Mouse (Mus musculus) ES-Bruce4 (cell line): ENCODE measurements around the gene Epha7. TPM values are rescaled to one million over a fixed set of nuclear protein-coding genes. Genes with fewer than 3 reads are reported as not detected.

ENCODE experiments used
- H3K27ac ChIP-seq: 2 replicates; pipeline ENCODE4 v1.5.1; 2012; ENCODE audit warnings: low read length, inconsistent platforms; ENCODE audit not compliant: insufficient read depth
- H3K27me3 ChIP-seq: 2 replicates; pipeline ENCODE4 v1.6.1; 2012; ENCODE audit warnings: mild to moderate bottlenecking, low read length, inconsistent platforms; ENCODE audit not compliant: control insufficient read depth, poor library complexity, insufficient read depth, severe bottlenecking
- H3K36me3 ChIP-seq: 2 replicates; pipeline ENCODE4 v1.6.1; 2012; ENCODE audit warnings: inconsistent platforms, mild to moderate bottlenecking, low read length, moderate library complexity; ENCODE audit not compliant: control insufficient read depth, poor library complexity, insufficient read depth, severe bottlenecking
- H3K4me1 ChIP-seq: one replicate; pipeline ENCODE4 v1.8.1; 2011; ENCODE audit warnings: low read length; ENCODE audit not compliant: control insufficient read depth, insufficient read depth
- H3K4me3 ChIP-seq: 2 replicates; pipeline ENCODE4 v1.5.1; 2011; ENCODE audit warnings: low read depth, mild to moderate bottlenecking, low read length
- H3K9ac ChIP-seq: 2 replicates; pipeline ENCODE4 v1.6.1; 2012; ENCODE audit warnings: low read depth, mild to moderate bottlenecking, inconsistent platforms; ENCODE audit not compliant: poor library complexity, severe bottlenecking
- H3K9me3 ChIP-seq: replicated peaks from 2 replicates; pipeline ENCODE4 v1.6.1; 2012; ENCODE audit warnings: mild to moderate bottlenecking, low read length, inconsistent platforms; ENCODE audit not compliant: control insufficient read depth, poor library complexity, insufficient read depth, severe bottlenecking
- CTCF ChIP-seq: IDR thresholded peaks from one replicate; pipeline ENCODE4 v1.8.1; 2011; ENCODE audit warnings: low read depth, low read length
- EP300 ChIP-seq: IDR thresholded peaks from 2 replicates; pipeline ENCODE4 v1.6.1; 2011; ENCODE audit warnings: low read depth, low read length; ENCODE audit not compliant: insufficient read depth
- POLR2A ChIP-seq: IDR thresholded peaks from one replicate; pipeline ENCODE4 v1.8.1; 2011; ENCODE audit warnings: low read length; ENCODE audit not compliant: insufficient read depth
- polyA plus RNA-seq: library from polyadenylated mRNA; stranded (reverse); fragments of >200 nt; gene quantifications from 2 replicates; pipeline ENCODE4 v1.2.4, GENCODE M21; 2011; ENCODE audit warnings: low read depth; ENCODE audit not compliant: missing spikeins, insufficient read depth, insufficient read length

Epha7 gene
- polyA plus RNA-seq, 1 experiment: 4.2 TPM

DNA sequence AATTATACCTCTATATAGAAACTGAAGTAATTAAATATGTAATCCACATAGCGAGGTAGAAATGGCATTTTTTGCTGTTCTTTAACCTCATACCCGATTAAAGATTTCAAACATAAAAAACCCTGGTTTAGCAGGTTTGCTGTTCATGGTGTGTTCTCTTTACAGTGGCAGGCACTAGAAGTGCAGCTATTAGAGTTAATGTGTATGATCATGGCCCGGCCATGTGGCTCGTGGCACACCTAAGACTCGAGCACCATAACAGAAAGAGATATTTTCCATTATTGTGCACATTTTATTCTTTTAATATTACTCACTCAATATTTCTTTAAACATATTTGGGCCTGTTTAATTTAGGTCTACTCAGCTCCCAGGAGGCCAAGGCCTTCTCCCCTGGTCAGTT, 76.7 kb downstream of the Epha7 start:
- H3K9me3 ChIP-seq: no peaks in the 10 kb centered on the region
- no peaks in the 10 kb centered on the region for H3K36me3 ChIP-seq
- TF ChIP-seq CTCF: no peak
- no peak for TF ChIP-seq EP300
- TF ChIP-seq POLR2A: no peak

DNA sequence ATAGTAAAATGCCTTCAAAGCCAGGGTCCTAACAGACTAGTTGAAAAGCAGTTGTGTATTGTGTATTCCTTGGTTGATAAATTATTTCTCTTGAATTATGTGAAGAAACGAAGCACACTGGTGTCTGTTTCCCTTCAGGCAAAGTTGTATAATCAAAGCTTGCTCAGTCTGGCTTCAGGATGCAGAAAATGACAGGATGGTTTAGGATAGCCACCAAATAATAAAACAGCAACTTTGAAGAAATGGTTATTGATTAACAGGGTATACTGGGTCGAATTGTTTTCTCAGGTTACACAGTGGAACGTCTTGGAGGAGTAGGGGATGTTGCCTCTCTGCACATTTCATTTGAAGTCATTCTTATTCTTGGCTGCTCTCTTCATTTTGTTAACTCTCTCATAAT, 77.2 kb downstream of the Epha7 start:
- Histone ChIP-seq H3K4me1 (no peaks in the 10 kb centered on the region), H3K9ac (no peak overlapping the region), H3K36me3 (no peaks in the 10 kb centered on the region), H3K27me3 (no peaks in the 10 kb centered on the region), H3K9me3 (no peaks in the 10 kb centered on the region), H3K27ac (no peak overlapping the region), H3K4me3 (no peak overlapping the region)
- no peak for TF ChIP-seq CTCF
- TF ChIP-seq EP300: no peak
- TF ChIP-seq POLR2A: no peak

More for the DNA sequence above, 76.7 kb downstream of the Epha7 start:
- H3K27ac ChIP-seq: no peak overlapping the region
- no peaks in the 10 kb centered on the region for H3K4me1 ChIP-seq
- no peaks in the 10 kb centered on the region for H3K27me3 ChIP-seq
- H3K9ac ChIP-seq: no peak overlapping the region
- H3K4me3 ChIP-seq: no peak overlapping the region

DNA sequence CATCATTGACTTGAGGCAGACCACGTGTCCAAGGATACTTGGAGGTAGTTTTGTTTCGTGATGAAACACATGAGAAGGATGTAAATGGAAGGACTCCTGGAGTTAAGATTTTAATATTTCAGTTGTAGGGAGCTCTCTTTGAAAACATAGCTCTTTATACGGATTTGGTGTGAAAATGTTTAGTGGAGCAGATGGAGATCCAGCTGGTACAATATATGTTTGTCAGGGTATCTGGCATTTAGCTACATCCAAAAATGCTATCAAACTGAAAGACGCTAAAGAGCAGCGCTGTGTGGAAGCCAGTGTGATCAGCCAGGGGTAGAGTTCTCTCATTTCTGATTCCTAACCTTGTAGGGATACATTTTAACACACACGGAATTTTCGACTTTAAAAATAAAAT, 82.5 kb downstream of the Epha7 start:
- H3K36me3 ChIP-seq: no peaks in the 10 kb centered on the region
- no peak overlapping the region for H3K4me3 ChIP-seq
- H3K27ac ChIP-seq: no peak overlapping the region
- no peaks in the 10 kb centered on the region for H3K27me3 ChIP-seq
- H3K4me1 ChIP-seq: no peaks in the 10 kb centered on the region
- no peaks in the 10 kb centered on the region for H3K9me3 ChIP-seq
- TF ChIP-seq EP300 (no peak), CTCF (no peak), POLR2A (no peak)
- H3K9ac ChIP-seq: no peak overlapping the region

DNA sequence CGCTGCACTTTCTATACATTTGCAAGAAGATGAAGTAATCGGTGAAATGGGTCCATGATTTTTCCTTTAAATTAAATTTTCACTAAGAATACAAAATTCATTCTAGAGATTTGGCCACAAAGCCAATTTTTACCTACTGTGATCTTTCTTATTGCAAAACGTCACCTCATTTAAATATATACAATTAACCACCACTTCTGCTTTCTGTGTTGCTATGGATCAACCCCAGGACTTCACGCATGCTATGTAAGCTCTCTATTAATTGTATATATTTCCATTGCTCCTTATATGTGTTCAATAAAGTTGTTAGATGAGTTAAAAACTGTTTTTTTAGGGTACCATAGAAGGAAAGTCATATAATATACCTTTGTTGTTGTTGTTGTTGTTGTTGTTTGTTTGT, 86.4 kb downstream of the Epha7 start:
- Histone ChIP-seq H3K9me3 (no peaks in the 10 kb centered on the region), H3K27me3 (no peaks in the 10 kb centered on the region), H3K4me3 (no peak overlapping the region), H3K36me3 (no peaks in the 10 kb centered on the region), H3K9ac (no peak overlapping the region), H3K27ac (no peak overlapping the region), H3K4me1 (no peaks in the 10 kb centered on the region)
- TF ChIP-seq EP300: no peak
- no peak for TF ChIP-seq CTCF
- TF ChIP-seq POLR2A: no peak

DNA sequence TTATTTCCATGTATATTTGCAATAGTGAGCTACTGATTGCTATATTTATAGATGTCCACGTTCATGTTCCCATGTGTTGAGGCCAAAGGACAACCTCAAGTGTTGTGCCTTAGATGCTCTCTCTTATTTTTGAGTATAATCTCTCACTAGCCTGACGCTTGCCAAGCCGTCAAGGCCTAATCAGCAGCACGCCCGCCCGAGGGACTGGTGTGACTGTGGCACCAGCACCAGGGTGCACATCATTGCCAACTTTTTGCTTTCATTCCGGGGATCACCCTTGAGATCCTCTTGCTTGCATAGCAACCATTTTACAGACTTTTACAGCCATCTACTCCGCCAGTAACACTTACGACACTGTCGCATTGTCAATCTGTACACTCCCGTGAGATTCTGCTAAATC, 86.9 kb downstream of the Epha7 start:
- Histone ChIP-seq H3K36me3 (no peaks in the 10 kb centered on the region), H3K27me3 (no peaks in the 10 kb centered on the region), H3K27ac (no peak overlapping the region), H3K4me1 (no peaks in the 10 kb centered on the region), H3K9me3 (no peaks in the 10 kb centered on the region), H3K4me3 (no peak overlapping the region), H3K9ac (no peak overlapping the region)
- TF ChIP-seq EP300: no peak
- no peak for TF ChIP-seq CTCF

DNA sequence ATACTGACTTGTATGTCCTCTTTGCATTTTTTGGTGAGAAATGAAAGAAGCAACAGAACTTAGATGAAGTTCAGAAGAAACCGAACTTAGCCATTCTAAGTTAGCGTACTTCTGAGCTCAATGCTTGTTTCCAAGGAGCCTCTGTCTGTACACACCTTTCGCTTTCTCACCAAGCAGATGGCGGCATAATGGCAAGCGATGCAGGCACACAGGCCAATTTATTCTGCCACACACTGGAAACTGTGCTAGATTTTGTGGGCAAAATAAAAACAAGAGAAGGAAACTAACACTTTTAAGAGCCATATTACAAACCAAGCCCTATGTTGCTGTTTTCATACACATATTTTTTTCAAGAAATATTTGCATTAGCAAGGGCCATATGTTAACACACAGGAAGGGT, 88.6 kb downstream of the Epha7 start:
- no peaks in the 10 kb centered on the region for H3K9me3 ChIP-seq
- H3K27me3 ChIP-seq: no peaks in the 10 kb centered on the region
- H3K4me3 ChIP-seq: no peak overlapping the region
- H3K9ac ChIP-seq: no peak overlapping the region
- H3K27ac ChIP-seq: no peak overlapping the region
- no peak for TF ChIP-seq CTCF
- no peaks in the 10 kb centered on the region for H3K4me1 ChIP-seq
- H3K36me3 ChIP-seq: no peaks in the 10 kb centered on the region
